Mouse (Mus musculus) spleen, adult 2 months (tissue): ENCODE measurements at regions not wholly inside any gene's neighbourhood (a gene's known extent, or its start where the extent isn't known, plus 50 kb on each side); places are given as distances from the start of the nearest gene placed in this dataset.

ENCODE experiments used
- CTCF ChIP-seq: fragments of 200-500 bp; IDR thresholded peaks from 2 replicates; pipeline ENCODE4 v1.5.1; 2011; ENCODE audit warnings: mild to moderate bottlenecking, inconsistent platforms; ENCODE audit not compliant: insufficient read depth, insufficient read length, insufficient replicate concordance; ENCODE audit errors: extremely low read depth
- POLR2A ChIP-seq: fragments of 200-500 bp; IDR thresholded peaks from 2 replicates; pipeline ENCODE4 v1.6.1; 2011; ENCODE audit warnings: low read depth, low read length, inconsistent platforms

- no peak for TF ChIP-seq CTCF
- no peak for TF ChIP-seq POLR2A
These were observed 240.6 kb downstream of the Cdh26 start for GRCm38 (mm10) chr2:178670952-178671351.
